Mouse (Mus musculus) retina, embryonic 14.5 days (tissue): ENCODE data around the gene Slc25a29.

ENCODE experiments used
- DNase-seq: peaks from one replicate; pipeline ENCODE4 v3.0.0-alpha.2; 2015; ENCODE audit warnings: low spot score

Slc25a29 gene

GRCm38 (mm10) chr12:108794979-108795537, 40.6 kb downstream of the Slc25a29 start:
- peak; percentile 21 for DNase-seq

- peak; percentile 86 for DNase-seq
Measured at GRCm38 (mm10) chr12:108794078-108794711, 41.5 kb downstream of the Slc25a29 start.

GRCm38 (mm10) chr12:108793453-108793941, 42.2 kb downstream of the Slc25a29 start:
- no peak for DNase-seq

- peak; percentile 99 for DNase-seq
Measured at GRCm38 (mm10) chr12:108792546-108793452, 42.9 kb downstream of the Slc25a29 start, which contains the start of gene Yy1. TSS of gene Yy1 (plus strand) at chr12:108792973.

GRCm38 (mm10) chr12:108792152-108792545, 43.5 kb downstream of the Slc25a29 start:
- peak; percentile 86 for DNase-seq

GRCm38 (mm10) chr12:108787329-108787728, 48.4 kb downstream of the Slc25a29 start:
- no peak for DNase-seq

- DNase-seq = no peak
Measured at GRCm38 (mm10) chr12:108785161-108785560, 50.5 kb downstream of the Slc25a29 start.

GRCm38 (mm10) chr12:108780108-108780877, 55.4 kb downstream of the Slc25a29 start:
- no peak for DNase-seq
